Mouse (Mus musculus) heart, postnatal 14 days (tissue): ENCODE results near the gene Zpld1. TPM values are rescaled to one million over a fixed set of nuclear protein-coding genes. Genes with fewer than 3 reads are reported as not detected.

Experiments
- DNase-seq, 2 experiments: peaks; one replicate each; pipeline ENCODE4 v3.0.0; 2021 to 2022
- intact Hi-C: fragments of 180-260 bp; cut with DNase I; formaldehyde crosslinking; loops from one replicate; pipeline ENCODE4 v1.15.1; 2025
- long read RNA-seq, 2 experiments: library from polyadenylated mRNA; stranded (forward); transcript quantifications; one replicate each; pipeline ENCODE4 v2.0.0; 2021
- total RNA-seq, 2 experiments: library from RNA; stranded (reverse); gene quantifications; 2 replicates each; pipeline ENCODE4 v1.2.3; 2021

Gene Zpld1
- not detected for total RNA-seq
- long read RNA-seq, experiment 1, result 0 reads
- long read RNA-seq, experiment 2, result 0 reads

DNA sequence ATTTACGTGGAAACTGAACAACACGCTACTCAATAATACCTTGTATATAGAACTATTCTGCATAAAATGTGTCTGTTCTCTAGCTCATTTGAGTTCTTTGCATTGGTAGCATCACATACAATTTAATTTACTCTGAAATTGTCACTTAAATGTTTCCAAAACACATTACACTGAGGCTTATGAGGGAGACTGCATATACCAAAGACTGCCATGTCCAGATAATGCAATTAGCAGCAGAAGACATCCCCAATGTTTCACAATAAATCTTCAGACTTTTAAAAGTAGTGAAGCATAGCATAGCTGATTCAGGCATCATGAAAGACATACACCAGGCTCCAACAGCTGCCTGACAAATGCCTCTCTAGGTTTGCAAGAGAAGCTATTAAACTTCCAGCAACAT lies at the start of gene Zpld1:
Gene Zpld1 (minus strand): TSS at position 101 of the 400 bp plus-strand sequence.
- DNase-seq, result no peak
- intact Hi-C loops, result no loop called here

DNA sequence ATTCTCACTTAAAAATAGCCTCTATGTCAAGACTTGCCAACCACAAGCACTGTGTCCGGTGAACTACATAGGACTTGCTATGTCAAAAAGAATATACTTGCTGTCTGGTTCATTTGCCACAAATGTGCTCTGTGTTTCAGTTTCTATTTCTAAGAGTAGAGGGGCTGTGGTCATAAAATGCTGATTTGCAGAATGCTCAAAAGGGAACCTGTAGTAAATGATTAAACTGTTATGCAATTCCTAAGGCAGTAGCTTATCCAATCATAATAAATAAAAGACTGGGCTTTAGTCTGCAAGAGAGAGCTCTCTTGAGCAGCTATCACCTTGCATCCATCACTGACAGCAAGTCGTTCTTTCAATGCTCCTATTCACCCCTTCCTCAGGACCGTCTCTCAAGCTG lies 47.9 kb upstream of the Zpld1 start:
- DNase-seq, result no peak
- intact Hi-C loops, result no loop called here

DNA sequence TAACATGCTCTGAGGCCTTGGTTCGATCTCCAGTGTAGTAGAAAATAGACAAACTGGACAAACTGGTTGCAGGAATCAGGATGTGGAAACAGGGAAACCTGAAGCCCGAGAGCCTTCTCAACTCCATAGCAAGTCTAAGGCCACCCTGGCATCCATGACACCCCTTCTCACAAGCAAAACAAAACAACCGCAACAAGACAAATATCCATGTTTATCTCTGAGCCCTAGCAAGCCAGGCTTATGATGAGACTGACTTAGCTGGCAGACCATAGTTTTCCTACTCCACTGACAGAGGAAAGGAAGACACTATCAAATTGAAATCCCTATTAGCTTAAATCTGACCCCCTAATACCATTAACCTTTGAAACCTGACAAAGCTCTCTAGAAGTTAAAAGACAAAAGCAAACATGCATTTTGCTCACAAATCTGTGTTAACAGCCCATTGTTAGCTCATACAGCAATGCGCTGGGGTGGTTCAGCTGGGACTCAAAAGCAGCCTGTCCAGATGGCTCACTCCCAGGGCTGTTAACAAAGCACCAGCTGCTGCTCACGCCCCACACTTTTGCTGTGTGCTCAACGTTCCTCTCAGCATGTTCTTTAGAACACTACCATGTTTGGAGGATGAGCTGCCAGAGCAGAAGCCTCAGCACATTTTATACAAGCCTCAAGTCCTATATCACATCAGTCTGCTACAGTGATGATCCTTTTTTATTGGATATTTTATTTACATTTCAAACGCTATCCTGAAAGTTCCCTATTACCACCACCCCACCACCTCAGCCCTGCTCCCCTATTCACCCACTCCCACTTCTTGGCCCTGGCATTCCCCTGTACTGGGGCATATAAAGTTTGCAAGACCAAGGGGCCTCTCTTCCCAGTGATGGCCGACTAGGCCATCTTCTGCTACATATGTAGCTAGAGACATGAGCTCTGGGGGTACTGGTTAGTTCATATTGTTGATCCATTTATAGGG lies 24.0 kb upstream of the Zpld1 start:
- intact Hi-C loops, result no loop called here
- peak; percentile 13 to 23 for DNase-seq

DNA sequence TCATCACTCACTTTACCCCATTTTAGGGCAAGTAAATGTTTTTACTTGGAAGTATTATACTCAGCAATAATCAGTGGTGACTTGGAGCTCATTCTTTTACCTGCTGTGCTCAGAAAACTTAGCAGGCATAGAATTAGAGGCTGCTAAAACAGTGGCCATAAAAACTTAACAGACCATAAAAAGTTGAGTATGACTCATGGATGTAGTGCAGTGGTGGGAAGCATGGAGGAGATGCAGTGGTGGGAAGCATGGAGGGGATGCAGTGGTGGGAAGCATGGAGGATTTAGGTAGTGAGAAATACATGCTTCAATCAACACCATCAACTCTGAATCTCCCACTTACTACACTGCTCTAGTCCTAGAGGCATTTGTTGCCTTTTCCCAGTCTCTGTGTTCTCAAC lies 19.2 kb upstream of the Zpld1 start:
- DNase-seq, result no peak
- intact Hi-C loops, result no loop called here

DNA sequence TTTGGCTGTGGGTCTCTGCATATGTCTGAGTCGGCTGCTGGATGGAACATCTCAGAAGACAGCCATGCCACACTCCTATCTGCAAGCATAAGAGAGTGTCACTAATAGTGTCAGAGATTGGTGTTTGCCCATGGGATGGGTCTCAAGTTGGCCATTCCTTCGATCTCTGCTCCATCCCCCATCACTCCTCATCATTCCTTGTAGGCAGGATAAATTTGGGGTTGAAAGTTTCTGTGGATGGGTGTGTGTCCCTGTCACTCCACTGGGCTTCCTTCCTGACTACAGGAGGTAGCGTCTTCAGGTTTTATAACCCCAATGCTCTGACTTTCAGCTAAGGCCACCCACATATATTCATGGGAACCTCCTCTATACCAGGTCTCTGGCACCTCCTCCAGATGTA lies 14.3 kb upstream of the Zpld1 start:
- DNase-seq, result no peak
- intact Hi-C loops, result no loop called here

DNA sequence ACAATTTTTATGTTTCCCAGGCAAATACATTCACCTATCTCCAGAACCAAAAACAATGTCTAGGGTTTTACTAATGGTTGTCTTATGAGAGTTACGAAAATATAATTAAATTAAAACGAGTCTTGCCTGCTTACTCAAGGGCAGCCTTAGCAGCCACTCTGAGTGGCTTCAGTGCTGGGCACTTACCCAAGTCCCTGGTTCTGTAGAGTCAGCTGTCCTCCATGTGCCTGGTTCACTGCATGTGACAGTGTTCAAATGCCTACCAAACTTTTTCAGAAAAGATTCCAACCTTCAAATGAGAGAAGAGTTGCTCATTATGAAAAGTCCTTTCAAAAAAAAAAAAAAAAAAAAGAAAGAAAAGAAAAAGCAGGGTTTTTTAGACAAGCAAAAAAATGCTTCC lies 15.1 kb downstream of the Zpld1 start:
- DNase-seq, result no peak
- intact Hi-C loops, result no loop called here

DNA sequence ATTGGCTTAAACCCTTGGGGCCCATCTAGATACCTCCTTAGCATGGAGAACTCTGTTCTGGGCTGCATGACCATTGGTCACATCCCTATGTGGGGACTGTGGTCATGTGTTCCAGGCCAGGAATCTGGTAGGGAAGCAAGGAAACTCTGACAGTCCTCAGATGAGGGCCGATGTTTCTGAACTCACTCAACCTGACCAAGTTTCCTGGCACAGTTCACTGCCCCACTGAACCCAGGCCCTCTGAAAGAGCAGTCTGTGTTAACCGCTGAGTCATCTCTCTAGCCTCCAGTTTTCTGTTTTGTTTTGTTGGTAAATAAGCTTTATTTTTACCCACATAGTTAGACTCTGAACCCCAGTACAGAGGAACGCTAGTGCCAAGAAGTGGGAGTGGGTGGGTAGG lies 20.3 kb downstream of the Zpld1 start:
- intact Hi-C loops, result no loop called here
- no peak for DNase-seq

DNA sequence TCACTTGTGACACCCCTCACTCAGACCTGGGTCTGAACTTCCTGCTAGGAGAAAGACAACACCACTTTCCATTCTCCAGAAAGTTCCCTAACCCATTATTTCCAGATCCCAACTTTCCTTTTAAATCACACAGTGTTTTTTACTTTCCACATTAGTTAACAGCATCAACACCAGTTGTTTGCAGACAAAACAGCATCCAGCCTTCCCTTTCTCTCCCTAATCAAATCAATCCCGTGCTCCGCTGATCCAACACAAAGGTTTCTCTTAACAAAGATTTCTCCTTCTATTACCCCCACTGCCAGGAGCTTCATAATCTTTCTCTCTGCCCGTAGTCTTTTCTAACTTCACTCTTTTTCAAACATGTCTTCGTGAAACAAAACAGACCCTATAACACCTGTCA lies 32.5 kb downstream of the Zpld1 start:
- no peak for DNase-seq
- intact Hi-C loops, result no loop called here

DNA sequence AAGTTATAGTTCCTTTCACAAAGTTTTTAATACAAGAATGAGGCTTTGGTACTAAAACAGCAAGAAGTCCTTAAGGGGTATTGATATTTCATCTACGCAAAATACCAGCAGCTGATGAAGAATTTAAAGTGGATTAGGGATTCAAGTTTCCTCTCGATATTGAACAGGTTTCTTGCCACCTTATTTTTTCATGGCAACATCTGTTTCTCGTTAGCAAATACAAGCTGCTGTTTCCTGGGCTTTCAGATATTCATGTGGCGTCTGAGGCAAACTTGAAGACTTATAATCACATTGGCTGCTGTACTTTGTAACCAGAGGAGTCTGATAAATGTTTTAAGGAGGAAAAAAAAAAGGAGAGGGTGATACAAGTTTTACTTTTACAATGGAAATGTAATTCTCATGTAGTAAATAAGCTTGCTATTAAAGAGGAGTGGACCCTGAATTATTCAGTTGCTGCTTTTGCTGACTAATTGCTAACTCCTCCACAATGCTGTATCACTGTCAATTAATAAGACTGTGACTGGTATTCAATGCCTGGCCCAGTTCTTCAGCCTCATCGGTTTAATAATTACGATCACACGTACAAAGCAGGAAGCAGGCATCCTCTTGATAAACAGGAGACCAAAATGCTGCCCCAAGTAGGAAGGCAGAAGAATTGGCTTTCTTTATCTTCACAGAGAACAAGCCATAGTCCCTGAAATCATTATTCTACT lies 36.8 kb downstream of the Zpld1 start:
- intact Hi-C loops, result no loop called here

DNA sequence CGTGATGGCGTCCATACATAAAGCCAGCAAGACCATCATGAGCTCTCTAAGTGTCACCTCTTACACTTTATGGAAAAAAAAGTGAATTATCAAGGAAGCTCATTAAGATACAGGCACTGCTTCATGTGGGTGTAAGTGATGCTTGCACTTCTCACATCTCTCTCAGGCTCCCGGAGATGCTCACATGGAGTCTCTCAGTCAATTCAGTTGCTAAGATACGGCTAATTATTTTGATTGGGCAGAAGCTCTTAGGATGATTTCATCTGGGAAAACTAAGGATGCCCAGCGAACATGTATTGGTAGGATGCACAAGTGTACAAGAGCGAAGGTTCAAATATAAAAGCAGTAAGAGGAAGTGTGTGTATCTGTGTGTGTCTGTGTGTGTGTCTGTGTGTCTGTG lies 38.1 kb downstream of the Zpld1 start:
- intact Hi-C loops, result no loop called here
- no peak for DNase-seq

More for the DNA sequence above, 36.8 kb downstream of the Zpld1 start:
- DNase-seq, result no peak

DNA sequence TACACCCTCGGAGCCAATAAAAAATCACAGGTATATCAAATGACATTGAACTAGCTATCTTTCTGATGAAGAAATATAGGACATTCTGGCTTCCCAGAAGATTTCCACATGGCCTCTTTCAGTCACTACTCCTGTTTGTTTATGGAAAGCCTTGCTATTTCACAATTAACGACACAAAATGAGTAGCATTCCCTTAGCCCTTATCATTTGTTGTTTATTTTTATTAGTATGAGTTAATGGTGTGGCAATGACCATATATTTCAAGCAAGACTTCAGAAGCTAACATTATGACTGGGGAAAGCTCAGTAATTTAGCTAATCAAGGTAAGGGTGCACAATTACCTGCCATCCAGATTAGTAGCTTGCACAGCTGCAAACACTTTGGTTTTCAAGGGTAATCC lies 56.8 kb downstream of the Zpld1 start:
- DNase-seq, result no peak
- intact Hi-C loops, result no loop called here

DNA sequence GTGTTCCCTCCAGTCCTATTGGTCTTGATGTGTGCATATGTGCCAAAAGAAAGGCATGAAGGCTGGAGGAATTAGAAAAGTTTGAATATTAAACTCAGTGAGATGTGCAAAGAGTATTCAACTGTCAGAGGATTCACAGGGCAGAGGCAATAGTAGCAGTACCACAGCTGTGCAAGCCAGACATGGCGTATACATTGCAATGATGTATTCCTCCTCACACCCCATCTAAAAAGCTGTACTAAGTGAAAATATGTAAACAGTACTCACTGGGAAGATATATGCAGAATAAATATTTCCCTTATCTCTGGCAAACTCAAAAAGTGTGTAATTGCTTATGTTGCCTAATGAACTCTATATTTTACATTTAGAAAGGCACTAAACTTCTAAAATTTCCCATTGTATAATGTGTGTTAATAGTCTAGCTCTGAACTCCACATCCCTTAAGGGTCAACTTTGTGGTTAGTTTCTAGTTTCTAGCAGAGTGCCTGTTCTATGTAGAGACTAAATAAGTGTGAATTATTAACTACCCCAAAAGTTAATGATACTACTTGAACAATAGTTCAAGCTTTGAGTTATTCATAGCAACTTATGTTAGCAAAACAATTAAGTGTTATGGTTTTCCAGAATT lies 68.7 kb downstream of the Zpld1 start:
- DNase-seq, result no peak
- intact Hi-C loops, result no loop called here

DNA sequence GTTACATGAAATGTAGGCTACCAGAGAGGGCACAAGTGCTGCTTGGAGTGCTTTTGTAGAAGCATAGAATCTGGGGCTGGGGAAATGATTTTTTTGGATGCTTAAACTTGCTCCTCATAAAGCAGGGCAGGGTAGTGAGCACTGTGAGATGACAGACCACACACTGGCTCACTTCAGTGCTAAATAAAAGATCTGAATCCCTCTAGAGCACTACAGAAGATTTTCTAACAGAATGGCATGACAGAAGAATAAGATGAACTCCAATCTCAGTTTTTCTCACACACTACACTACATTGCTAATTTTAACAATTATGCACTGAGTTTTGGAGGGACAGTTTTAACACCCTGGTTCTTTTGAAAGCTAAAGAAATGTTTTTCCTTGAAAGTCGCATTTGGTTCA lies 93.8 kb downstream of the Zpld1 start:
- intact Hi-C loops, result no loop called here
- no peak for DNase-seq

DNA sequence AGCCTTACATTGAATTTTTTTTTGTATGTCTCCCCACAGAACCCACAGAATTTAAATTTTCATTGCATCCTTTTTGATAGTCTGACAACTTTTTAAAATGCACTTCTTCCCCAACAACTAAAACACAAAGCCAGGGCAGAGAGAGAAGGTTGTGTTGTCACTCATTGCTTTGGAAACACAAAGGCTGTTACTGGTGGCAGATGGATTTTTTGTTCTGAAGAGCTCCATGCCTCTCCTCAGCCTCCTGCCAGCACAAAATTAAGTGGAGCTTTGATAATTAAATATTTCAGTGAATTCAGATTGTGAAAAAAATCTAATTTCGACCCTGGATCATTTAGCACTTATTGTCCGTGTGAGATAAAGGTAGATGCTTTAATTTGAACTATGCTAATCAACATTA lies 107.4 kb downstream of the Zpld1 start:
- intact Hi-C loops, result no loop called here

DNA sequence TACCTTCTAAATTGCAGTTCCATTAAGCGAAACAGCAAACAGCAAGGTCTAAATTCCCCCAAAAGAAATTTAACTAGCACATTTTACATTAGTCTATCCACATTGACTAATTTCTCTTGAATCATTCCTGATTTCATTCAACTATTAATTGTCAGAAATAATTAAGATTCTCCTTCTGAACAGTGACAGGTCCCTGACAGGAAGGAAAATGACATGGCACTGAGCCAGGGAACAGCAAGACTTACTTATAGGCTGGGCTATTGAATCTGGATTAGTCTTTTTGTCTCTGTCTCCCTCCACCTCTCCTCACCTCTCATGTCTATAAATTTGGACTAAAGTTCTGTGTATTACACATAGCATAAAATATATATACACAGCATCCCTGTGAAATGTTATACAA lies 112.4 kb downstream of the Zpld1 start:
- intact Hi-C loops, result no loop called here
- DNase-seq, result no peak

More for the DNA sequence above, 107.4 kb downstream of the Zpld1 start:
- DNase-seq, result no peak
